Mouse (Mus musculus): ENCODE measurements at regions not wholly inside any gene's neighbourhood (a gene's known extent, or its start where the extent isn't known, plus 50 kb on each side); places are given as distances from the start of the nearest gene placed in this dataset.
"Not testable (repeated sequence)": the region's sequence is repeated elsewhere in the genome, so short reads cannot be mapped to it uniquely, and the experiment has no call there.

GRCm38 (mm10) chrX:76174806-76175205 is 89.3 kb upstream of the Cldn34b3 start:
- H3K27me3 ChIP-seq (ENCODE audit: control insufficient read depth, insufficient read depth, low read length); H3K27ac ChIP-seq (ENCODE audit: low read depth, low read length); ATAC-seq (ENCODE audit: low FRiP score); H3K4me2 ChIP-seq (replicated peaks; ENCODE audit: low read depth, low read length); H3K9me3 ChIP-seq (ENCODE audit: control insufficient read depth, low read length); H3K4me1 ChIP-seq (replicated peaks; ENCODE audit: control insufficient read depth, insufficient read depth, low read length); DNase-seq (ENCODE audit: low spot score); H3K9ac ChIP-seq (ENCODE audit: low read depth, low read length); H3K4me3 ChIP-seq (ENCODE audit: low read depth, low read length); H3K36me3 ChIP-seq (ENCODE audit: control insufficient read depth, insufficient read depth, low read length): not testable (repeated sequence)
- WGBS, result 59% methylated on average over 2 of the region's 2 CpGs

DNA sequence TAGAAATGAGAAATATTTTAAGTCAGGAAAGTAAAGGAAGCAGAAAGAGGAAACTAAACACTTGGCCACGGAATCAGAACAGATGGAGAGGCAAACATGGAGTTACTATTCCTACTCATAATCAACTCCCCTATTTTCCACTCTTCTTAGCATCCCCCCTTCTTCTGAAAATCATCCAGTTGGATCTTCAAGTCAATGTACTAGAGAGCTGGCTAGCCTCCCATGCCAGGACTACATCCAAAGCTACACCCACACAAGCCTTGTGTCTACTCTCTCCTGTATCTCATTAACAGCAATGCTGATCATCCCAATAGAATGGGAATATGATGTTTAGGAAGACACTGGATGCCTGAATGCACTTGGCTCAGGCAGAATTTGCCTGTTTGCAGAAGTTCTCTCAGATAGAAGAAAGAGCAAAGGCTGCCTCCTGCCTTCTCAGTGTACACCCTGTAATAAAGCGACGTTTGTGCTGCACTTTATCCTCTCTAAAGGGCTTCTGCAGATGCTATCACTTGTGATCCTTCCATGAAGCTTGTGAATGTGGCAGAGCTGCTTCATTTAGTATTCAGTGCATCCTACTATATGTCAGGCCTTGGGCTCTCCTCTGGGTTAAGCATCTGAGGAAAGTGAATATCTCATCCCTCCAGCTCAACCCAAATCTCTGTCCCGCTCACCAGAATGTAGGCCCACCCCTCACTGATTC is 82.5 kb upstream of the Cldn34b3 start:
- no peaks in the 10 kb centered on the region for H3K4me1 ChIP-seq (replicated peaks; ENCODE audit: control insufficient read depth, insufficient read depth, low read length)
- H3K4me2 ChIP-seq (replicated peaks; ENCODE audit: low read depth, low read length), result no peak overlapping the region
- no peaks in the 10 kb centered on the region for H3K9me3 ChIP-seq (ENCODE audit: control insufficient read depth, low read length)
- H3K36me3 ChIP-seq (ENCODE audit: control insufficient read depth, insufficient read depth, low read length), result no peaks in the 10 kb centered on the region
- ATAC-seq (ENCODE audit: low FRiP score) (no peak), DNase-seq (ENCODE audit: low spot score) (no peak)
- no peaks in the 10 kb centered on the region for H3K27me3 ChIP-seq (ENCODE audit: control insufficient read depth, insufficient read depth, low read length)
- no peak overlapping the region for H3K4me3 ChIP-seq (ENCODE audit: low read depth, low read length)
- no peak overlapping the region for H3K27ac ChIP-seq (ENCODE audit: low read depth, low read length)
- whole genome bisulfite sequencing, result 90% methylated on average over 4 of the region's 4 CpGs
- H3K9ac ChIP-seq (ENCODE audit: low read depth, low read length), result no peak overlapping the region

DNA sequence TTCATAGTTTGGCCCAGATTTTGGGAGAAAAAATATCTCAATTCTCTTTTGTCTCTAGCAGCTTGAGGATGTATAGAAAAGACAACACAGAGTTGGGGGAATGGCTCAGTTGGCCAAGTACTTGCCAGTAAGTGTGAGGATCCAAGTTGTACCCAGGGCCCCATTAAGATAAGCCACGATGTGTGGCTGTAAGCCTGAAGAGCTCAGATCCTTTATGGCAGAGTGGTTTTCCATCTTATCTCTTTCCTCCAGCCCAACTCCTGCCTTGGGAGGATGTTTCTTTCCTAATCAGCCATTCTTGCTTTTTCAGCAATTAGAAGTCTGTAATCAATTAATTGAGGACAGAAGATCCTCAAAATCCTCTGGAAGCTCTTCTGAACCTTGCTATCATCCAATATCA is 63.5 kb upstream of the Cldn34b3 start:
- Histone ChIP-seq H3K9ac (ENCODE audit: low read depth, low read length) (no peak overlapping the region), H3K4me2 (replicated peaks; ENCODE audit: low read depth, low read length) (no peak overlapping the region), H3K27me3 (ENCODE audit: control insufficient read depth, insufficient read depth, low read length) (no peaks in the 10 kb centered on the region), H3K36me3 (ENCODE audit: control insufficient read depth, insufficient read depth, low read length) (no peaks in the 10 kb centered on the region), H3K9me3 (ENCODE audit: control insufficient read depth, low read length) (no peaks in the 10 kb centered on the region), H3K4me1 (replicated peaks; ENCODE audit: control insufficient read depth, insufficient read depth, low read length) (no peaks in the 10 kb centered on the region), H3K4me3 (ENCODE audit: low read depth, low read length) (no peak overlapping the region), H3K27ac (ENCODE audit: low read depth, low read length) (no peak overlapping the region)
- ATAC-seq (ENCODE audit: low FRiP score) (no peak), DNase-seq (ENCODE audit: low spot score) (no peak)
- 65% methylated on average over 1 of the region's 1 CpGs for WGBS

DNA sequence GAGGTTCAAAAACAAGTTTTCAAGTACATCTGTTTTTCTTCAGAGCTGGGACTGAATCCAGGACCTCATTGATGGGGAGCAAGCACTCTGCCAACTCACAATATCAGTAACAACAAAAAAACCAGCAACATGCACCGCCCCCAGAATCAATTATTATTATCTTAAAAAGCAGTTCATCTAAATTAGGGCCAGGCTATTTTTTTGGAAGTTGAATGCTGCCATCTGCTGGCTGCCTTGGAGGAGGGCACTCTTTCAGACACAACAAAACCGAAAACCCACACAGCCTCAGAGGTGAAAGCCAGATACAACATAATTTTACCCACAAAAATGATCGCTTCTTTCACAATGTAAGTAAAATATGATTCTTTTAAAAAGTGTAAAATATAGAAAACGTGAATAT is 62.7 kb upstream of the Cldn34b3 start:
- 24% methylated on average over 4 of the region's 4 CpGs for WGBS
- DNase-seq (ENCODE audit: low spot score) (peak; percentile 51), ATAC-seq (ENCODE audit: low FRiP score) (no peak)
- Histone ChIP-seq H3K4me3 (ENCODE audit: low read depth, low read length) (no peak overlapping the region), H3K4me2 (replicated peaks; ENCODE audit: low read depth, low read length) (no peak overlapping the region), H3K9me3 (ENCODE audit: control insufficient read depth, low read length) (no peaks in the 10 kb centered on the region), H3K36me3 (ENCODE audit: control insufficient read depth, insufficient read depth, low read length) (no peaks in the 10 kb centered on the region), H3K27me3 (ENCODE audit: control insufficient read depth, insufficient read depth, low read length) (no peaks in the 10 kb centered on the region), H3K4me1 (replicated peaks; ENCODE audit: control insufficient read depth, insufficient read depth, low read length) (no peaks in the 10 kb centered on the region), H3K9ac (ENCODE audit: low read depth, low read length) (no peak overlapping the region), H3K27ac (ENCODE audit: low read depth, low read length) (no peak overlapping the region)
